Mouse (Mus musculus) hindbrain, embryonic 13.5 days (tissue): ENCODE measurements around the gene Hspa12b. TPM values are rescaled to one million over a fixed set of nuclear protein-coding genes. Genes with fewer than 3 reads are reported as not detected.
A peak's percentile ranks its signal among the peaks of the same experiment; 100 is the strongest.

ENCODE experiments used
- ATAC-seq: fragments of 200-750 bp; cut with Nextera tagmentation; 2 replicates; pipeline ENCODE4 v1.8.0; 2017; ENCODE audit warnings: moderate TSS enrichment; ENCODE audit not compliant: low FRiP score
- H3K27ac ChIP-seq: fragments of 300-500 bp; sonication (generic); 2 replicates; pipeline ENCODE4 v1.5.1; 2015; ENCODE audit warnings: inconsistent platforms, mild to moderate bottlenecking, moderate library complexity
- H3K27me3 ChIP-seq: fragments of 300-500 bp; sonication (generic); 2 replicates; pipeline ENCODE4 v1.6.1; 2015; ENCODE audit warnings: mild to moderate bottlenecking, inconsistent platforms
- H3K36me3 ChIP-seq: fragments of 300-500 bp; sonication (generic); 2 replicates; pipeline ENCODE4 v1.6.1; 2015; ENCODE audit warnings: mild to moderate bottlenecking, inconsistent platforms
- H3K4me1 ChIP-seq: fragments of 300-500 bp; sonication (generic); replicated peaks from 2 replicates; pipeline ENCODE4 v1.6.1; 2015; ENCODE audit warnings: inconsistent platforms
- H3K4me2 ChIP-seq: fragments of 300-500 bp; sonication (generic); 2 replicates; pipeline ENCODE4 v1.6.1; 2015; ENCODE audit warnings: inconsistent platforms, mild to moderate bottlenecking, moderate library complexity
- H3K4me3 ChIP-seq: fragments of 300-500 bp; sonication (generic); 2 replicates; pipeline ENCODE4 v1.5.1; 2015; ENCODE audit warnings: mild to moderate bottlenecking, inconsistent platforms
- H3K9ac ChIP-seq: fragments of 300-500 bp; sonication (generic); 2 replicates; pipeline ENCODE4 v1.6.1; 2015; ENCODE audit warnings: mild to moderate bottlenecking, inconsistent platforms
- H3K9me3 ChIP-seq: fragments of 300-500 bp; sonication (generic); 2 replicates; pipeline ENCODE4 v1.6.1; 2016; ENCODE audit warnings: inconsistent platforms
- WGBS: fragments of 180-500 bp; shearing (Covaris S2); methylation state at CpG from one replicate; pipeline ENCODE4 v1.1.7; 2015; 5-methylcytosine and 5-hydroxymethylcytosine counted together
- polyA plus RNA-seq: library from polyadenylated mRNA; unstranded; fragments of >200 nt; fragmentation: Nextera tagmentation; extraction: Ambion mirVana; gene quantifications from 2 replicates; pipeline ENCODE4 v1.2.1, GENCODE M21; 2015

The Hspa12b gene
- 3.9 and 4.6 TPM in 2 replicates for polyA plus RNA-seq

- ATAC-seq = peak; percentile 58
- H3K36me3 ChIP-seq = no peaks in the 10 kb centered on the region
- peaks cover 18% of the 10 kb centered on the region for H3K4me1 ChIP-seq
- peak within 1 kb of the TSS; percentile 73 for H3K9ac ChIP-seq
- H3K27me3 ChIP-seq = 0 out of 2 replicates have a peak, but pooled peaks cover 5% of the 10 kb centered on the region
- peak within 1 kb of the TSS; percentile 41 for H3K4me3 ChIP-seq
- H3K9me3 ChIP-seq = no peaks in the 10 kb centered on the region
- WGBS = 2% methylated on average over 28 of the region's 28 CpGs
- H3K4me2 ChIP-seq = peak within 1 kb of the TSS; percentile 83
- no peak within 1 kb of the TSS for H3K27ac ChIP-seq
Observed at GRCm38 (mm10) chr2:131127161-131127730, at the start of gene Hspa12b. TSS of gene Hspa12b (plus strand) at chr2:131127280.

- no peak overlapping the region for H3K4me3 ChIP-seq
- no peak overlapping the region for H3K27ac ChIP-seq
- H3K9me3 ChIP-seq = no peaks in the 10 kb centered on the region
- no peaks in the 10 kb centered on the region for H3K27me3 ChIP-seq
- no peaks in the 10 kb centered on the region for H3K4me1 ChIP-seq
- H3K4me2 ChIP-seq = no peak overlapping the region
- no peak for ATAC-seq
- H3K9ac ChIP-seq = no peak overlapping the region
- WGBS = 87% methylated on average over 5 of the region's 5 CpGs
- no peaks in the 10 kb centered on the region for H3K36me3 ChIP-seq
Observed at GRCm38 (mm10) chr2:131080507-131080906, 46.6 kb upstream of the Hspa12b start.

DNA sequence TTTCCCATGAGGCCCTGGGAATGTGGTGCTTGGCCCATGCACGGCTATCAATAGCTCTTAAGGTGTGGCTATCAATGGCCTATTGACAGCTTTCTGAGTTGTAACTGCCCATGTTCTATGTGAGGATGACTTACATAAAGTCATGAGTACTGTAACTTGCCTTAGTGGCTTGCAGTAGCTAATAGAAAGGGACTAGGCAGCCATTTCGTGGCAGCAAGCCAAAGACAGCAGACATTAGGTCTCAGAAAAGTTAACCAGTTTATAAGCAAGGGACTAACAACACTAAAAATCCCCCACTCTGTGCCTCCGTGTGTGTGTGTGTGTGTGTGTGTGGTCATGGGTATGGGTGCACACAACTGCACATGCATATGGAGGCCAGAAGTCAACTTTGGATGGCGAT, 42.9 kb upstream of the Hspa12b start:
- ATAC-seq = no peak
- Histone ChIP-seq H3K9me3 (no peaks in the 10 kb centered on the region), H3K27ac (no peak overlapping the region), H3K4me1 (no peaks in the 10 kb centered on the region), H3K9ac (no peak overlapping the region), H3K36me3 (no peaks in the 10 kb centered on the region), H3K27me3 (no peaks in the 10 kb centered on the region), H3K4me3 (no peak overlapping the region), H3K4me2 (no peak overlapping the region)
- 92% methylated on average over 4 of the region's 4 CpGs for WGBS

GRCm38 (mm10) chr2:131086667-131087390, 40.3 kb upstream of the Hspa12b start, which contains the start of gene Siglec1:
TSS of gene Siglec1 (minus strand) at chr2:131086765.
- no peaks in the 10 kb centered on the region for H3K9me3 ChIP-seq
- no peak within 1 kb of the TSS for H3K4me2 ChIP-seq
- no peak for ATAC-seq
- no peaks in the 10 kb centered on the region for H3K36me3 ChIP-seq
- 84% methylated on average over 11 of the region's 11 CpGs for WGBS
- no peak within 1 kb of the TSS for H3K9ac ChIP-seq
- H3K27ac ChIP-seq = no peak within 1 kb of the TSS
- H3K4me1 ChIP-seq = no peaks in the 10 kb centered on the region
- H3K27me3 ChIP-seq = no peaks in the 10 kb centered on the region
- no peak within 1 kb of the TSS for H3K4me3 ChIP-seq

DNA sequence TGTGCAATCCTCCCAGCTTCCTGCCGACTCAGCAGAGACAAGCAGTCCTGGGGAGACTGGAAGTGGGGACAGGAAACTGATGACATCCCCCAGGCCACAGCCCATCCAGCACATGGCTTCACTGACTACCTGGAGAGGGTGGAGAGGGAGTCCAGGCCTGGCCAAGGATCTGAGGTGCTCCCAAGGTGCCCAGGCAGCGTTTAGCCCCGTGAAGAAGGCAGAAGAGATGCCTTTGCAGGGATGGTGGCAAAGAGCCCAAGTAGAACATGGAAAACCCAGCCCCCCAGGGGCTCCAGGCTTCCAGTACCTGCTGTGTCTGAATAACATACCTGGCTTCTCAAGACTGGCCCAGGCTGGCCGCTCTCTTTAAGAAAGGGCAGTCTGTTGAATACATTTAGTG, 38.5 kb upstream of the Hspa12b start:
- H3K27ac ChIP-seq = no peak overlapping the region
- ATAC-seq = no peak
- H3K27me3 ChIP-seq = no peaks in the 10 kb centered on the region
- H3K36me3 ChIP-seq = no peaks in the 10 kb centered on the region
- no peaks in the 10 kb centered on the region for H3K9me3 ChIP-seq
- no peak overlapping the region for H3K4me2 ChIP-seq
- WGBS = 76% methylated on average over 4 of the region's 4 CpGs
- H3K9ac ChIP-seq = 0 out of 2 replicates have a peak overlapping the region, but pooled peaks have one; percentile 0
- no peak overlapping the region for H3K4me3 ChIP-seq
- no peaks in the 10 kb centered on the region for H3K4me1 ChIP-seq

DNA sequence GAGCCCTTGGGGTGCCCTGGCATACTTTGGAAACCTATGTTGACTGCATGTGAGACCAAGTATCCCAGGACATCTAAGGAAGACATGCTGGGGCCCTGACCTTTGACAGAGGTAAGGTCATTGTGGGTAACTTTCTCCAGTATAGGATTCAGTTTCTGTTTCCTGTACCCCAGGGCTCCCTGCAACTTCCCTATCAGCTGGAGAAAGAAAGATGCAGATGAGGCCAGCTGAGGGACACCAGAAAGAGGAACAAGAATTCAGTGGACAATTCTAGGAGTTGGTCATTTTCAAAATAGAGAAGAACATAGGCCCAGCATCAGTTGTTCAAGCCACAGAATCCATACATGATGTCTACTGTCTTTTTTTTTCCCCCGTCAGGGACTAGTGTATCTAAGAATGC, 37.4 kb upstream of the Hspa12b start:
- no peak overlapping the region for H3K27ac ChIP-seq
- no peak overlapping the region for H3K9ac ChIP-seq
- H3K9me3 ChIP-seq = no peaks in the 10 kb centered on the region
- 93% methylated on average over 1 of the region's 1 CpGs for WGBS
- no peaks in the 10 kb centered on the region for H3K4me1 ChIP-seq
- no peaks in the 10 kb centered on the region for H3K27me3 ChIP-seq
- H3K4me3 ChIP-seq = no peak overlapping the region
- ATAC-seq = no peak
- no peak overlapping the region for H3K4me2 ChIP-seq
- H3K36me3 ChIP-seq = no peaks in the 10 kb centered on the region

DNA sequence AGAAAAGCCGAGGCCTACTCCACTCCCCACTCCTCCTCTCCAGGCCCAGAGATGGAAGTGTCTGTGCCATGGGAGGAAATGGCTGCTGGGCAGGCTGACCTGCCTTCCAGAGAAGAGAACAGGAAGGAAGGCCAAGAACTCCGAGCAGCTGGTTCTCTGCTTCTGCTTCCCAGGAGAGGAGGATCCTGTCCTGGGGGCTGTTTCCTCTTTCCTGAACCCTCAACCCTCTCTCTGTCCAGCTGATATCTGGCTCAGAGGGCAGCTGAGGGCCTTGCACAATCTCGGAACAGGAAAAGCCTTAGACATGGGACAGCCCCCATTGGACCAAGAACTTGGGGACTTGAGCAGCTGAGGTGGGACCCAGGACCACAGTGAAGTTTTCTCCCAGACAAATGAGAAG, 36.2 kb upstream of the Hspa12b start:
- Histone ChIP-seq H3K36me3 (no peaks in the 10 kb centered on the region), H3K4me3 (no peak overlapping the region), H3K27me3 (no peaks in the 10 kb centered on the region), H3K9ac (no peak overlapping the region), H3K4me2 (no peak overlapping the region), H3K9me3 (no peaks in the 10 kb centered on the region), H3K4me1 (no peaks in the 10 kb centered on the region), H3K27ac (no peak overlapping the region)
- no peak for ATAC-seq
- WGBS = 73% methylated on average over 3 of the region's 3 CpGs

DNA sequence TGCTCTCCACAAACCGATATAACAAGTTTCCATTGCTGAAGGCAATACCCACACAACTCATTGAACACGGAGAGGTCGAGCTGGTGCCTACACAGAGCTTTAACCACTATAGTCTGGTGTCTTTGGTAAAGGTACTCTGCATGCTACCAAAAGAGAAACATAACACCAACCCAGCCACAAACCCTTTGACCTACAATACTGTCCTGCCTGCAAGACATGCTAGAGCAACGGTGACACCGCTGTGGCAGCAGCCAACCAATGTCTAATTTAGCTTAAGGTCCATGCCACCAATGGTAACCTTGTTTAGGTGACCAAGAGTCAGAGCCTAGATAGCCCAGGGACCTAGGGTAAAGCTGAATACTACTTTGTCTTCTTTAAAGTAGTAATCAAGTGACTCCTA, 33.5 kb upstream of the Hspa12b start:
- H3K27ac ChIP-seq = no peak overlapping the region
- no peak overlapping the region for H3K4me3 ChIP-seq
- no peaks in the 10 kb centered on the region for H3K9me3 ChIP-seq
- no peaks in the 10 kb centered on the region for H3K27me3 ChIP-seq
- H3K4me2 ChIP-seq = no peak overlapping the region
- no peaks in the 10 kb centered on the region; the same call in 1 of the 2 replicates for H3K4me1 ChIP-seq
- no peak for ATAC-seq
- WGBS = 84% methylated on average over 5 of the region's 5 CpGs
- H3K36me3 ChIP-seq = no peaks in the 10 kb centered on the region
- no peak overlapping the region for H3K9ac ChIP-seq

GRCm38 (mm10) chr2:131094823-131095222, 32.3 kb upstream of the Hspa12b start:
- WGBS = 0% methylated on average over 1 of the region's 1 CpGs
- Histone ChIP-seq H3K9me3 (no peaks in the 10 kb centered on the region), H3K27me3 (no peaks in the 10 kb centered on the region), H3K4me3 (no peak overlapping the region), H3K4me1 (no peaks in the 10 kb centered on the region; the same call in 1 of the 2 replicates), H3K4me2 (no peak overlapping the region), H3K36me3 (no peaks in the 10 kb centered on the region), H3K27ac (no peak overlapping the region), H3K9ac (no peak overlapping the region)
- ATAC-seq = peak; percentile 43; the same call in 1 of the 2 replicates

DNA sequence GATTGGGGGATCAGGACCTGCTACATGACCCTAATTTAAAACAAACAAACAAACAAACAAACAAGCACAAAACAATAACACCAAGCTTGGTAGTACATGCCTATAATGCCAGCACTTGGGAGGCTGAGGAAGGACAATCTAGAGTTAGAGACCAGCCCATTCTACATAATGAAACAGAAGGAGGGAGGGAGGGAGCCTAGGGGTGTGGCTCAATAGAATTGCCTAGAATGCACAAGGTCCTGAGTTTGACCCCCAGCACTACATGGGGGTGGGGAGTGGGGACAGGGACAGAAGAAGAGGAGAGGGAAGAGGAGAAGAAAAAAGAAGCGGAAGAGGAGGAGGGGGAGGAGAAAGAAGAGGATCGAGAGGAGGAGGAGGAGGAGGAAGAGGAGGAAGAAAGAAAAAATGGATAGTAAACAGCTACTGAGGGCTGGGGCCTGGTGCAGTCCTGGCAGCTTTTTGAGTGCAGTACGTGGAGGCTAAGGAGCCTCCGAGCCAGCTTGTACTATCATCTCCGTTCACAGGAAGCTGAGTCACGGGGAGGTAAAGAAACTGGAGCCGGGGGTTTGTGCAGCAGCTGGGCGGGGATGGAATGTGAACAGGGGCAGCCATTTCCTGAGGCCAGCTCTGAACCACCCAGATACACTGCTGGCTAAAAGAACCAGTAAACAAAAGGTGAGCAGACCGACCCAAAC, 30.8 kb upstream of the Hspa12b start:
- Histone ChIP-seq H3K27ac (peak overlapping the region; percentile 2; the same call in 1 of the 2 replicates), H3K36me3 (no peaks in the 10 kb centered on the region), H3K4me3 (no peak overlapping the region), H3K9ac (0 out of 2 replicates have a peak overlapping the region, but pooled peaks have one; percentile 15), H3K27me3 (no peaks in the 10 kb centered on the region), H3K9me3 (no peaks in the 10 kb centered on the region), H3K4me1 (no peaks in the 10 kb centered on the region; the same call in 1 of the 2 replicates), H3K4me2 (no peak overlapping the region)
- 17% methylated on average over 9 of the region's 9 CpGs for WGBS
- ATAC-seq = no peak

DNA sequence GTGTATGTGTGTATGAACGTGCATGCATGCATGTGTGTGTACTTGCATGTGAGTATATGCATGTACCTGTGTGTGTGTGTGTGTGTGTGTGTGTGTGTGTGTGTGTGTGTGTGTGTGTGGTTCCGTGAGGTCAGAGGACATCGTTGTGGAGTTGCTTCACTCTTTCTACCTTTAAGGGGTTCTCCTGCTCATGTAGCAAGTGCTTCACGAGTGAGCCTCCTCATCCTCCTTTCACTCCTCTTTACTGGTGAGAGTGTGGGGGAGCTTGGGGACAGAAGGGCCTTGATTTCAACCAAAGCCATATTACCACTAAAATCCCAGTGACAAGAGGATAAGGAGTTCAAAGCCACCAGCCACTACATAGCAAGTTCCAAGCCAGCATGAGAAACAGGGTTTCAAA, 30.0 kb upstream of the Hspa12b start:
- Histone ChIP-seq H3K9me3 (no peaks in the 10 kb centered on the region), H3K27me3 (no peaks in the 10 kb centered on the region), H3K4me3 (no peak overlapping the region), H3K9ac (no peak overlapping the region), H3K36me3 (no peaks in the 10 kb centered on the region), H3K4me2 (no peak overlapping the region), H3K4me1 (no peaks in the 10 kb centered on the region; the same call in 1 of the 2 replicates), H3K27ac (no peak overlapping the region)
- ATAC-seq = no peak
- 88% methylated on average over 4 of the region's 4 CpGs for WGBS

DNA sequence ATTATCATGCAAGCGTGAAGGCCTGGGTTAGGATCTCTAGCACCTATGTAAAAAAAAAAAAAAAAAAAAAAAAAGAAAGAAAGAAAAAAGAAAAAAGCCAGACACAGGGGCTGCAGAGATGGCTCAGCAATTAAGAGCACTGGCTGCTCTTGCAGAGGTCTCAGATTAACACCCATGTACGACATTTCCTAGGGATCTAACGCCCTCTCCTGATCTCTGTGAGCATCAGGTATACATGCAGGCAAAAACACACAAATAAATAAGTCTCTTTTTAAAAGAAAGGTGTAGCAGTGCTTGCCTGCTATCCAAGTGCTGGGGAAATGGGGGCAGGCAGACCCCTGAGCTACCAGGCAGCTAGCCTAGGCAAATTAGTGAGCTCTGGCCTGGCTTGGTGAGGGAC, 25.6 kb upstream of the Hspa12b start:
- Histone ChIP-seq H3K9me3 (no peaks in the 10 kb centered on the region), H3K36me3 (no peaks in the 10 kb centered on the region), H3K4me3 (no peak overlapping the region), H3K27me3 (no peaks in the 10 kb centered on the region), H3K4me1 (no peaks in the 10 kb centered on the region), H3K4me2 (no peak overlapping the region), H3K9ac (no peak overlapping the region), H3K27ac (no peak overlapping the region)
- ATAC-seq = no peak
- 59% methylated on average over 3 of the region's 3 CpGs for WGBS
